Mouse (Mus musculus): ENCODE data around the gene Phc3. TPM values are rescaled to one million over a fixed set of nuclear protein-coding genes. Genes with fewer than 3 reads are reported as not detected.

The Phc3 gene
- 10 to 100 TPM; 15.9 to 19.1 TPM for total RNA-seq (2021)

GRCm38 (mm10) chr3:30969104-30969581 lies at the start of gene Phc3:
Gene Phc3 (minus strand): TSS chr3:30969415.
- intact Hi-C loops (cut with DNase I), result loop anchor here (5.0 kb wide), 3 partner anchors 112 to 367 kb away; partner anchors contain the start of genes Gpr160, Mynn and Sec62
- DNase-seq, result peak; percentile 89 to 92

GRCm38 (mm10) chr3:31017652-31018051 lies 48.4 kb upstream of the Phc3 start:
- intact Hi-C loops (cut with DNase I), result no loop called here
- DNase-seq, result no peak

- intact Hi-C loops (cut with DNase I), result no loop called here
- no peak for DNase-seq
Measured at GRCm38 (mm10) chr3:31016594-31017196, 47.5 kb upstream of the Phc3 start.

GRCm38 (mm10) chr3:31015682-31016443 lies 46.6 kb upstream of the Phc3 start:
- DNase-seq, result no peak
- intact Hi-C loops (cut with DNase I), result no loop called here

GRCm38 (mm10) chr3:31014374-31014773 lies 45.2 kb upstream of the Phc3 start:
- no peak for DNase-seq
- intact Hi-C loops (cut with DNase I), result no loop called here

GRCm38 (mm10) chr3:31004320-31005209 lies 35.4 kb upstream of the Phc3 start:
- intact Hi-C loops (cut with DNase I), result no loop called here

GRCm38 (mm10) chr3:31001048-31001676 lies 31.9 kb upstream of the Phc3 start:
- no peak for DNase-seq
- intact Hi-C loops (cut with DNase I), result no loop called here

More at GRCm38 (mm10) chr3:31004320-31005209, 35.4 kb upstream of the Phc3 start:
- DNase-seq, result no peak

- intact Hi-C loops (cut with DNase I), result no loop called here
- peak in 1 of 2 experiments; percentile 15 for DNase-seq
Measured at GRCm38 (mm10) chr3:31000018-31000407, 30.8 kb upstream of the Phc3 start.

GRCm38 (mm10) chr3:30999401-31000017 lies 30.3 kb upstream of the Phc3 start:
- intact Hi-C loops (cut with DNase I), result no loop called here

GRCm38 (mm10) chr3:30996688-30997014 lies 27.4 kb upstream of the Phc3 start:
- intact Hi-C loops (cut with DNase I), result no loop called here
- DNase-seq, result no peak

More at GRCm38 (mm10) chr3:30999401-31000017, 30.3 kb upstream of the Phc3 start:
- DNase-seq, result no peak

GRCm38 (mm10) chr3:30995899-30996687 lies 26.9 kb upstream of the Phc3 start:
- intact Hi-C loops (cut with DNase I), result loop anchor here (2.0 kb wide), 1 partner anchor 25 kb away; no protein-coding TSS in a partner anchor
- no peak for DNase-seq

- intact Hi-C loops (cut with DNase I), result loop anchor here (2.0 kb wide), 1 partner anchor 25 kb away; no protein-coding TSS in a partner anchor
- DNase-seq, result peak; percentile 92 to 96
Measured at GRCm38 (mm10) chr3:30995283-30995898, 26.2 kb upstream of the Phc3 start, which contains the start of gene Prkci. Gene Prkci (plus strand): TSS chr3:30995747.

GRCm38 (mm10) chr3:30994859-30995258 lies 25.6 kb upstream of the Phc3 start:
- intact Hi-C loops (cut with DNase I), result loop anchor here (2.0 kb wide), 1 partner anchor 24 kb away; no protein-coding TSS in a partner anchor
- no peak for DNase-seq

GRCm38 (mm10) chr3:30993066-30993573 lies 23.9 kb upstream of the Phc3 start:
- DNase-seq, result no peak
- intact Hi-C loops (cut with DNase I), result no loop called here

- intact Hi-C loops (cut with DNase I), result no loop called here
- DNase-seq, result no peak
Measured at GRCm38 (mm10) chr3:30992161-30992560, 22.9 kb upstream of the Phc3 start.

GRCm38 (mm10) chr3:30987396-30988318 lies 18.4 kb upstream of the Phc3 start:
- intact Hi-C loops (cut with DNase I), result no loop called here
- DNase-seq, result peak; percentile 24 to 49

GRCm38 (mm10) chr3:30982924-30983536 lies 13.8 kb upstream of the Phc3 start:
- intact Hi-C loops (cut with DNase I), result no loop called here
- no peak for DNase-seq

Data from heart, postnatal 36 days (tissue).